Mouse (Mus musculus) kidney, adult 2 months (tissue): Measurements from ENCODE around the gene Zfp113.

Experiments
- CTCF ChIP-seq: fragments of 200-500 bp; conservative IDR thresholded peaks from 2 replicates; pipeline ENCODE4 v1.5.1; 2011; ENCODE audit warnings: low read depth, mild to moderate bottlenecking, control low read depth, low read length, moderate library complexity, mixed read lengths; ENCODE audit not compliant: insufficient read depth, insufficient read length
- POLR2A ChIP-seq: fragments of 200-500 bp; IDR thresholded peaks from one replicate; pipeline ENCODE4 v1.6.1; 2011; ENCODE audit warnings: low read depth, low read length, control low read depth

DNA sequence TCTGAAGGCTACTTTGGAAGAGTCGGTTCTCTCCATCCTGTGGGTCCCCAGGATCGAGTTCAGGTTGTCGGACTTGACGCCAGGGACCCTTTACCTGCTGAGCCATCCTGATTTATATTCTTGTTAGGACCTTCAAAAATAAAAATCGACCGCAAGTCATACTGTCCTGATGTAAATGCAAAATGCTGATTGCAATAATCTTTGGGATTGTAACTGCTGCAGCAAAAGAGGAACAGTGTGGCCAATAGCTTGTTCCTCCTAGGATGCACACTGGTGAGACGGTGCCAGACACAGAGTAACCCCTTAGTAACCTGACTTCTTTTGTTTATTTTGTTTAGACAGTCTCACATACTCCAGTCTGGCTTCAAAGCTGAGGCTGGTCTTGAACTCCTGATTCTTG is 39.9 kb upstream of the Zfp113 start:
- TF ChIP-seq POLR2A = no peak
- no peak for TF ChIP-seq CTCF
